Mouse (Mus musculus): ENCODE data around the gene March4. TPM values are rescaled to one million over a fixed set of nuclear protein-coding genes. Genes with fewer than 3 reads are reported as not detected.

March4 gene
- total RNA-seq, 2 experiments from 2014 or later = not detected

- DNase-seq = no peak
These were observed 156.2 kb downstream of the March4 start for GRCm38 (mm10) chr1:72380544-72380943.

DNA sequence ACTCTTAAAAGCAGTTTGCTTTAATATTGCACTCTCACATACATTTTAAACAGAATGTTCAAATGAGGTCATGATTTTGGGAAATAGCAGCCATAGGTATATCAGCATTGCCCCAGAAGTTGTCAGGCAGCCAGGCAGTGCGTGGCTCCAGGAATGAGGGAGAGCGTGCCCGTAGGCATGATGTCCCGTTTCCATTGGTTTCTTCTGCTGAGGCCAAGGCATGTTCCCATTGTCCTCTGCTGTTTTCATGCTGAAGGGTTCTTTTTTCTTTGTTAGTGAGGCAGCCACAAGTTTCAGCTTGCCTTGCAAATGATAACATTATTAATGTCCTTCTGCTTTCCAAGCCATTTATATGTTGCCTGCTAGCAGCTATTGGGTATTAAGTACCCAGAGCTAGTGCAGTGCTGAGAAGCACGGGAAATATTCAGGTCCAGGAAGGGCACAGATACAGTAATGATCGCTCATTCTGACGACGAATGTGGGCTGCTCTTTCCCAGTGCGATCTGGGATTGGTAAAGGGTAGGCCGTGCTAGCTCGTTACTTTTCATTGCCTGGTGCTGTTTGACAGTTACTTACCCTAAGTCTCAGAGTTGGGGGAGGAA lies 156.9 kb downstream of the March4 start:
- DNase-seq = no peak

- DNase-seq = no peak
These were observed 158.6 kb downstream of the March4 start for GRCm38 (mm10) chr1:72378151-72378550.

Other genes starting within 250 kb of the March4 start
- 10 to 100 TPM; 14.6 to 14.7 TPM for gene Xrcc5, start 229.5 kb downstream of the March4 start, total RNA-seq (2021)
- gene Smarcal1, start 46.3 kb upstream of the March4 start, total RNA-seq (2021) = 10 to 100 TPM; 32.3 to 34.7 TPM
- not detected for gene Ankar, start 163.6 kb upstream of the March4 start, total RNA-seq (2021)
- 100 to 1,000 TPM; 918 to 961 TPM for gene Rpl37a, start 174.4 kb upstream of the March4 start, total RNA-seq (2021)